Mouse (Mus musculus) cerebellum, adult 2 months (tissue): ENCODE results near the gene Lemd1. TPM values are rescaled to one million over a fixed set of nuclear protein-coding genes. Genes with fewer than 3 reads are reported as not detected.
"Not testable (repeated sequence)": the region's sequence is repeated elsewhere in the genome, so short reads cannot be mapped to it uniquely, and the experiment has no call there.

ENCODE experiments used
- DNase-seq, 2 experiments: peaks; one replicate each; pipeline ENCODE4 v3.0.0; 2021
- H3K27ac ChIP-seq: fragments of 200-500 bp; 2 replicates; pipeline ENCODE4 v1.5.1; 2012; ENCODE audit warnings: low read length, control low read depth, inconsistent platforms; ENCODE audit not compliant: insufficient read depth
- H3K27me3 ChIP-seq: fragments of 200-500 bp; 2 replicates; pipeline ENCODE4 v1.6.1; 2012; ENCODE audit warnings: inconsistent platforms, mild to moderate bottlenecking, low read length, moderate library complexity; ENCODE audit not compliant: control insufficient read depth, insufficient read depth
- H3K4me1 ChIP-seq: fragments of 200-500 bp; 2 replicates; pipeline ENCODE4 v1.6.1; 2011; ENCODE audit warnings: low read length; ENCODE audit not compliant: control insufficient read depth, insufficient read depth
- H3K4me3 ChIP-seq: fragments of 200-500 bp; replicated peaks from 2 replicates; pipeline ENCODE3; 2011; ENCODE audit warnings: mild to moderate bottlenecking, low read depth, low read length, control low read depth; ENCODE audit not compliant: insufficient read depth
- CTCF ChIP-seq: fragments of 200-500 bp; IDR thresholded peaks from 2 replicates; pipeline ENCODE4 v1.5.1; 2011; ENCODE audit warnings: low read depth, mild to moderate bottlenecking, control low read depth, low read length, moderate library complexity, borderline replicate concordance; ENCODE audit not compliant: insufficient read depth
- POLR2A ChIP-seq: fragments of 200-500 bp; IDR thresholded peaks from 2 replicates; pipeline ENCODE4 v1.6.1; 2011; ENCODE audit warnings: low read length, control low read depth, borderline replicate concordance; ENCODE audit not compliant: insufficient read depth
- WGBS: fragments of 180-500 bp; shearing (Covaris S2); methylation state at CpG from one replicate; pipeline ENCODE4 v1.1.7; 2018; 5-methylcytosine and 5-hydroxymethylcytosine counted together
- polyA plus RNA-seq: library from polyadenylated mRNA; depleted of rRNA; stranded (reverse); fragments of >200 nt; gene quantifications from 2 replicates; pipeline ENCODE4 v1.2.3, GENCODE M21; 2012

Gene Lemd1
- polyA plus RNA-seq, 1 experiment = 7.1 TPM

GRCm38 (mm10) chr1:132157808-132158207, 33.4 kb upstream of the Lemd1 start:
- Histone ChIP-seq H3K27me3 (no peaks in the 10 kb centered on the region), H3K4me3 (no peak overlapping the region), H3K4me1 (peaks cover 43% of the 10 kb centered on the region), H3K27ac (no peak overlapping the region)
- no peak for DNase-seq
- WGBS = 29% methylated on average over 7 of the region's 7 CpGs
- no peak for TF ChIP-seq CTCF
- no peak for TF ChIP-seq POLR2A

GRCm38 (mm10) chr1:132158741-132159140, 32.5 kb upstream of the Lemd1 start:
- WGBS = 57% methylated on average over 2 of the region's 2 CpGs
- TF ChIP-seq POLR2A = no peak
- TF ChIP-seq CTCF = no peak
- Histone ChIP-seq H3K27me3 (no peaks in the 10 kb centered on the region), H3K4me1 (peaks cover 43% of the 10 kb centered on the region), H3K27ac (no peak overlapping the region), H3K4me3 (no peak overlapping the region)
- no peak for DNase-seq

- TF ChIP-seq CTCF = no peak
- no peak overlapping the region for H3K4me3 ChIP-seq
- no peak overlapping the region for H3K27ac ChIP-seq
- WGBS = 81% methylated on average over 4 of the region's 4 CpGs
- H3K27me3 ChIP-seq = no peaks in the 10 kb centered on the region
- DNase-seq = no peak
- H3K4me1 ChIP-seq = peaks cover 43% of the 10 kb centered on the region
Measured at GRCm38 (mm10) chr1:132159681-132160080, 31.6 kb upstream of the Lemd1 start.

GRCm38 (mm10) chr1:132161211-132161880, 29.9 kb upstream of the Lemd1 start:
- WGBS = 13% methylated on average over 7 of the region's 7 CpGs
- no peak overlapping the region for H3K27ac ChIP-seq
- no peak overlapping the region for H3K4me3 ChIP-seq
- TF ChIP-seq POLR2A = no peak
- TF ChIP-seq CTCF = 0 out of 2 replicates have a peak, but pooled peaks have one; percentile 12
- H3K27me3 ChIP-seq = no peaks in the 10 kb centered on the region
- DNase-seq = peak; percentile 80 to 85
- H3K4me1 ChIP-seq = peaks cover 43% of the 10 kb centered on the region

- H3K4me1 ChIP-seq = peaks cover 41% of the 10 kb centered on the region
- not testable (repeated sequence) for H3K27me3 ChIP-seq, H3K27ac ChIP-seq, DNase-seq, H3K4me3 ChIP-seq
- 0 out of 2 replicates have a peak, but pooled peaks have one; percentile 33 for TF ChIP-seq CTCF
- 72% methylated on average over 9 of the region's 9 CpGs for WGBS
Measured at GRCm38 (mm10) chr1:132162618-132163017, 28.6 kb upstream of the Lemd1 start.

- H3K4me1 ChIP-seq = peaks cover 21% of the 10 kb centered on the region
- 49% methylated on average over 13 of the region's 13 CpGs for WGBS
- no peak for DNase-seq
- no peaks in the 10 kb centered on the region for H3K27me3 ChIP-seq
- no peak overlapping the region for H3K4me3 ChIP-seq
- no peak overlapping the region for H3K27ac ChIP-seq
- no peak for TF ChIP-seq CTCF
- TF ChIP-seq POLR2A = no peak
Measured at GRCm38 (mm10) chr1:132164780-132165518, 26.3 kb upstream of the Lemd1 start.

- Histone ChIP-seq H3K4me1 (peaks cover 16% of the 10 kb centered on the region), H3K4me3 (no peak overlapping the region), H3K27ac (no peak overlapping the region), H3K27me3 (no peaks in the 10 kb centered on the region)
- no peak for DNase-seq
- 74% methylated on average over 3 of the region's 3 CpGs for WGBS
- TF ChIP-seq POLR2A = no peak
- TF ChIP-seq CTCF = peak; percentile 31; the same call in 1 of the 2 replicates
Measured at GRCm38 (mm10) chr1:132165859-132166258, 25.4 kb upstream of the Lemd1 start.

GRCm38 (mm10) chr1:132168115-132168767, 23.0 kb upstream of the Lemd1 start:
- 11% methylated on average over 12 of the region's 12 CpGs for whole genome bisulfite sequencing
- DNase-seq = peak in 1 of 2 experiments; percentile 21
- H3K27ac ChIP-seq = no peak overlapping the region

More at GRCm38 (mm10) chr1:132168115-132168767, 23.0 kb upstream of the Lemd1 start:
- no peaks in the 10 kb centered on the region for H3K27me3 ChIP-seq
- H3K4me3 ChIP-seq = peak overlapping the region; percentile 27
- 0 out of 2 replicates have a peak, but pooled peaks cover 4% of the 10 kb centered on the region for H3K4me1 ChIP-seq
- TF ChIP-seq POLR2A (no peak), CTCF (no peak)
